Mouse (Mus musculus): ENCODE measurements around the gene Itgb3.
"Not testable (repeated sequence)": the region's sequence is repeated elsewhere in the genome, so short reads cannot be mapped to it uniquely, and the experiment has no call there.

The Itgb3 gene

GRCm38 (mm10) chr11:104607491-104608245, at the start of gene Itgb3:
Gene Itgb3, plus strand, starts transcription at chr11:104608000.
- DNase-seq (ENCODE audit: low spot score): peak; percentile 46

GRCm38 (mm10) chr11:104558065-104558464, 49.7 kb upstream of the Itgb3 start:
- no peak for DNase-seq (ENCODE audit: low spot score)

GRCm38 (mm10) chr11:104558651-104559403, 49.0 kb upstream of the Itgb3 start:
- DNase-seq (ENCODE audit: low spot score): no peak

GRCm38 (mm10) chr11:104560971-104561370, 46.8 kb upstream of the Itgb3 start:
- DNase-seq (ENCODE audit: low spot score): no peak

GRCm38 (mm10) chr11:104563496-104563895, 44.3 kb upstream of the Itgb3 start:
- DNase-seq (ENCODE audit: low spot score): no peak

- DNase-seq (ENCODE audit: low spot score): no peak
These were observed 42.6 kb upstream of the Itgb3 start for GRCm38 (mm10) chr11:104565172-104565571.

GRCm38 (mm10) chr11:104566097-104566496, 41.7 kb upstream of the Itgb3 start:
- DNase-seq (ENCODE audit: low spot score): no peak

GRCm38 (mm10) chr11:104566796-104567195, 41.0 kb upstream of the Itgb3 start:
- no peak for DNase-seq (ENCODE audit: low spot score)

GRCm38 (mm10) chr11:104567736-104568135, 40.1 kb upstream of the Itgb3 start:
- DNase-seq (ENCODE audit: low spot score): no peak

- no peak for DNase-seq (ENCODE audit: low spot score)
These were observed 39.5 kb upstream of the Itgb3 start for GRCm38 (mm10) chr11:104568326-104568725.

GRCm38 (mm10) chr11:104570515-104570914, 37.3 kb upstream of the Itgb3 start:
- DNase-seq (ENCODE audit: low spot score): not testable (repeated sequence)

GRCm38 (mm10) chr11:104571373-104571772, 36.4 kb upstream of the Itgb3 start:
- not testable (repeated sequence) for DNase-seq (ENCODE audit: low spot score)

- DNase-seq (ENCODE audit: low spot score): no peak
These were observed 35.7 kb upstream of the Itgb3 start for GRCm38 (mm10) chr11:104572091-104572490.

- no peak for DNase-seq (ENCODE audit: low spot score)
These were observed 35.2 kb upstream of the Itgb3 start for GRCm38 (mm10) chr11:104572566-104572965.

GRCm38 (mm10) chr11:104576772-104577612, 30.8 kb upstream of the Itgb3 start:
- DNase-seq (ENCODE audit: low spot score): no peak

- DNase-seq (ENCODE audit: low spot score): no peak
These were observed 29.7 kb upstream of the Itgb3 start for GRCm38 (mm10) chr11:104578074-104578473.

GRCm38 (mm10) chr11:104579084-104579483, 28.7 kb upstream of the Itgb3 start:
- DNase-seq (ENCODE audit: low spot score): no peak

- DNase-seq (ENCODE audit: low spot score): no peak
These were observed 28.2 kb upstream of the Itgb3 start for GRCm38 (mm10) chr11:104579575-104579974.

- peak; percentile 75 for DNase-seq (ENCODE audit: low spot score)
These were observed 27.7 kb upstream of the Itgb3 start for GRCm38 (mm10) chr11:104580091-104580490.

- DNase-seq (ENCODE audit: low spot score): no peak
These were observed 27.2 kb upstream of the Itgb3 start for GRCm38 (mm10) chr11:104580606-104581005.

GRCm38 (mm10) chr11:104581446-104582307, 26.1 kb upstream of the Itgb3 start:
- no peak for DNase-seq (ENCODE audit: low spot score)

GRCm38 (mm10) chr11:104582308-104582606, 25.5 kb upstream of the Itgb3 start:
- DNase-seq (ENCODE audit: low spot score): no peak
